ENCODE assay signal across 16 mouse cellular contexts in the genomic region with DNA sequence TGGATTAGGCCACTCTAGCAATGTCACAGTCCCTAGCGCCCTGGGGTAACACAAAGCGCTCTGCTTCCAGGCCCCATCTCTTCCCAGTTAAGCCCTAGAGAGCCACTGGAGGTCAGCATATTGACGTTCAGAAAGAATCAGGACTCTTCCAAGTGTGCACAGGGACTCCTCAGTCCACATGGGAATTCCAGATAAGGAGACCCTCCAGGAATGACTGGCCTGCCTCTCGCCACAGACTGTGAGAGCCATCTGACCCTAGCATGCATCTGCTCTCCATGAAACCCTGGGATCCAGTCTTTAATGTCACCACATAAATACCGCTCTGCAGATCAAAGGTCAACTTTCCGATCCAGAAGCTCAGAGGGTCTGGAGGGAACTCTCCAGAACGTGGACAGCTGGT.
"Had no signal": no experiment of that assay in that cellular context is flagged by ENCODE, and none has a peak within 500 bp of the region (broad histone marks: within the 10 kb centered on the region; RNA-seq: fewer than 3 reads in every experiment).

No protein-coding gene starts in this region.

- H3K27me3 ChIP-seq: liver, embryonic 15.5 days; lung, embryonic 15.5 days; midbrain, embryonic 13.5 days; midbrain, embryonic 15.5 days; neural tube, embryonic 12.5 days; stomach, embryonic 15.5 days had no signal

- H3K36me3 ChIP-seq: midbrain, embryonic 13.5 days; midbrain, embryonic 15.5 days had no signal

- H3K4me3 ChIP-seq: liver, embryonic 15.5 days; lung, embryonic 15.5 days; megakaryocyte, embryonic 14.5 days; midbrain, embryonic 13.5 days; midbrain, embryonic 15.5 days; neural tube, embryonic 12.5 days; stomach, embryonic 15.5 days had no signal

- H3K27ac ChIP-seq: liver, embryonic 15.5 days; lung, embryonic 15.5 days; macrophage; midbrain, embryonic 13.5 days; midbrain, embryonic 15.5 days; neural tube, embryonic 12.5 days; stomach, embryonic 15.5 days; stomach, postnatal 0 days had no signal

- ATAC-seq: liver, postnatal 0 days; midbrain, embryonic 13.5 days; midbrain, embryonic 15.5 days had no signal

- H3K9me3 ChIP-seq: liver, embryonic 15.5 days; lung, embryonic 15.5 days; megakaryocyte, embryonic 14.5 days; midbrain, embryonic 13.5 days; midbrain, embryonic 15.5 days; neural tube, embryonic 12.5 days; stomach, embryonic 15.5 days had no signal

- DNase-seq: liver, postnatal 0 days; lung, postnatal 10 days; right cerebral cortex, postnatal 14 days; thymus, adult 2 months; thymus, postnatal 25 days; thymus, postnatal 4 days had no signal

- H3K4me2 ChIP-seq: liver, embryonic 15.5 days; lung, embryonic 15.5 days; midbrain, embryonic 11.5 days; midbrain, embryonic 13.5 days; midbrain, embryonic 15.5 days; neural tube, embryonic 12.5 days; stomach, embryonic 15.5 days had no signal

- H3K4me1 ChIP-seq: liver, embryonic 15.5 days; midbrain, embryonic 13.5 days; midbrain, embryonic 15.5 days; neural tube, embryonic 12.5 days; stomach, embryonic 15.5 days had no signal

- H3K9ac ChIP-seq: liver, embryonic 15.5 days; liver, postnatal 0 days; lung, embryonic 15.5 days; midbrain, embryonic 13.5 days; midbrain, embryonic 15.5 days; neural tube, embryonic 12.5 days; stomach, embryonic 15.5 days had no signal
